Mouse (Mus musculus): ENCODE measurements around the gene Cfap126. TPM values are rescaled to one million over a fixed set of nuclear protein-coding genes. Genes with fewer than 3 reads are reported as not detected.
"Not testable (repeated sequence)": the region's sequence is repeated elsewhere in the genome, so short reads cannot be mapped to it uniquely, and the experiment has no call there.

Cfap126 gene
- polyA plus RNA-seq, 1 experiment from 2014 or later = 32.2 TPM

GRCm38 (mm10) chr1:171072217-171072616 is 41.5 kb upstream of the Cfap126 start:
- H3K27me3 ChIP-seq (replicated peaks; ENCODE audit: insufficient read depth, low read length) = peaks cover 17% of the 10 kb centered on the region
- H3K9ac ChIP-seq (replicated peaks; ENCODE audit: low read depth); H3K4me3 ChIP-seq (ENCODE audit: low read depth, low read length); H3K36me3 ChIP-seq (ENCODE audit: insufficient read depth, low read length); H3K4me1 ChIP-seq (ENCODE audit: insufficient read depth, low read depth, low read length); H3K27ac ChIP-seq (ENCODE audit: low read length); DNase-seq (ENCODE audit: low spot score); H3K9me3 ChIP-seq (ENCODE audit: low read length); H3K4me2 ChIP-seq (replicated peaks; ENCODE audit: low read depth, low read length): not testable (repeated sequence)
- WGBS = no CpG with 5 or more reads among the region's 45 CpGs
- ATAC-seq = peak; percentile 59

GRCm38 (mm10) chr1:171074283-171074682 is 39.4 kb upstream of the Cfap126 start:
- not testable (repeated sequence) for H3K9ac ChIP-seq (replicated peaks; ENCODE audit: low read depth); H3K36me3 ChIP-seq (ENCODE audit: insufficient read depth, low read length); H3K4me1 ChIP-seq (ENCODE audit: insufficient read depth, low read depth, low read length); H3K9me3 ChIP-seq (ENCODE audit: low read length); H3K4me2 ChIP-seq (replicated peaks; ENCODE audit: low read depth, low read length); H3K4me3 ChIP-seq (ENCODE audit: low read depth, low read length); H3K27ac ChIP-seq (ENCODE audit: low read length)
- DNase-seq (ENCODE audit: low spot score) (peak; percentile 57), ATAC-seq (peak; percentile 30)
- 5% methylated on average over 4 of the region's 10 CpGs for WGBS
- H3K27me3 ChIP-seq (replicated peaks; ENCODE audit: insufficient read depth, low read length) = peaks cover 13% of the 10 kb centered on the region

GRCm38 (mm10) chr1:171076176-171076575 is 37.5 kb upstream of the Cfap126 start:
- H3K4me3 ChIP-seq (ENCODE audit: low read depth, low read length); H3K36me3 ChIP-seq (ENCODE audit: insufficient read depth, low read length); H3K4me1 ChIP-seq (ENCODE audit: insufficient read depth, low read depth, low read length); H3K9me3 ChIP-seq (ENCODE audit: low read length); DNase-seq (ENCODE audit: low spot score); H3K9ac ChIP-seq (replicated peaks; ENCODE audit: low read depth); H3K27ac ChIP-seq (ENCODE audit: low read length); ATAC-seq; H3K4me2 ChIP-seq (replicated peaks; ENCODE audit: low read depth, low read length); H3K27me3 ChIP-seq (replicated peaks; ENCODE audit: insufficient read depth, low read length): not testable (repeated sequence)
- WGBS = 70% methylated on average over 3 of the region's 5 CpGs

- not testable (repeated sequence) for DNase-seq (ENCODE audit: low spot score)
- WGBS = 38% methylated on average over 5 of the region's 5 CpGs
Observed at GRCm38 (mm10) chr1:171077192-171077591, 36.5 kb upstream of the Cfap126 start.

GRCm38 (mm10) chr1:171077955-171078354 is 35.8 kb upstream of the Cfap126 start:
- not testable (repeated sequence) for H3K36me3 ChIP-seq (ENCODE audit: insufficient read depth, low read length); DNase-seq (ENCODE audit: low spot score); H3K9ac ChIP-seq (replicated peaks; ENCODE audit: low read depth); H3K4me2 ChIP-seq (replicated peaks; ENCODE audit: low read depth, low read length); H3K9me3 ChIP-seq (ENCODE audit: low read length); H3K27ac ChIP-seq (ENCODE audit: low read length); H3K4me1 ChIP-seq (ENCODE audit: insufficient read depth, low read depth, low read length); H3K27me3 ChIP-seq (replicated peaks; ENCODE audit: insufficient read depth, low read length)
- H3K4me3 ChIP-seq (ENCODE audit: low read depth, low read length) = 0 out of 2 replicates have a peak overlapping the region, but pooled peaks have one; percentile 10
- 1% methylated on average over 13 of the region's 27 CpGs for WGBS
- ATAC-seq = peak; percentile 38

More at GRCm38 (mm10) chr1:171077192-171077591, 36.5 kb upstream of the Cfap126 start:
- not testable (repeated sequence) for H3K4me1 ChIP-seq (ENCODE audit: insufficient read depth, low read depth, low read length); ATAC-seq; H3K27ac ChIP-seq (ENCODE audit: low read length); H3K27me3 ChIP-seq (replicated peaks; ENCODE audit: insufficient read depth, low read length); H3K4me3 ChIP-seq (ENCODE audit: low read depth, low read length); H3K36me3 ChIP-seq (ENCODE audit: insufficient read depth, low read length); H3K4me2 ChIP-seq (replicated peaks; ENCODE audit: low read depth, low read length); H3K9me3 ChIP-seq (ENCODE audit: low read length); H3K9ac ChIP-seq (replicated peaks; ENCODE audit: low read depth)

GRCm38 (mm10) chr1:171078419-171078818 is 35.3 kb upstream of the Cfap126 start:
- 28% methylated on average over 11 of the region's 12 CpGs for WGBS
- not testable (repeated sequence) for H3K27ac ChIP-seq (ENCODE audit: low read length); ATAC-seq; H3K27me3 ChIP-seq (replicated peaks; ENCODE audit: insufficient read depth, low read length); H3K36me3 ChIP-seq (ENCODE audit: insufficient read depth, low read length); H3K4me2 ChIP-seq (replicated peaks; ENCODE audit: low read depth, low read length); H3K9ac ChIP-seq (replicated peaks; ENCODE audit: low read depth); H3K9me3 ChIP-seq (ENCODE audit: low read length); DNase-seq (ENCODE audit: low spot score); H3K4me1 ChIP-seq (ENCODE audit: insufficient read depth, low read depth, low read length)
- 0 out of 2 replicates have a peak overlapping the region, but pooled peaks have one; percentile 10 for H3K4me3 ChIP-seq (ENCODE audit: low read depth, low read length)

GRCm38 (mm10) chr1:171079345-171079744 is 34.4 kb upstream of the Cfap126 start:
- H3K4me3 ChIP-seq (ENCODE audit: low read depth, low read length); H3K36me3 ChIP-seq (ENCODE audit: insufficient read depth, low read length); H3K9ac ChIP-seq (replicated peaks; ENCODE audit: low read depth); H3K27me3 ChIP-seq (replicated peaks; ENCODE audit: insufficient read depth, low read length); DNase-seq (ENCODE audit: low spot score); H3K4me1 ChIP-seq (ENCODE audit: insufficient read depth, low read depth, low read length); H3K27ac ChIP-seq (ENCODE audit: low read length); H3K4me2 ChIP-seq (replicated peaks; ENCODE audit: low read depth, low read length); H3K9me3 ChIP-seq (ENCODE audit: low read length): not testable (repeated sequence)
- WGBS = no CpG with 5 or more reads among the region's 35 CpGs
- ATAC-seq = peak; percentile 59

- not testable (repeated sequence) for H3K27me3 ChIP-seq (replicated peaks; ENCODE audit: insufficient read depth, low read length); DNase-seq (ENCODE audit: low spot score); H3K9me3 ChIP-seq (ENCODE audit: low read length); H3K36me3 ChIP-seq (ENCODE audit: insufficient read depth, low read length); H3K4me3 ChIP-seq (ENCODE audit: low read depth, low read length); H3K9ac ChIP-seq (replicated peaks; ENCODE audit: low read depth); H3K27ac ChIP-seq (ENCODE audit: low read length); H3K4me2 ChIP-seq (replicated peaks; ENCODE audit: low read depth, low read length); H3K4me1 ChIP-seq (ENCODE audit: insufficient read depth, low read depth, low read length)
- WGBS = no CpG with 5 or more reads among the region's 43 CpGs
- peak; percentile 58 for ATAC-seq
Observed at GRCm38 (mm10) chr1:171079825-171080224, 33.9 kb upstream of the Cfap126 start.

- not testable (repeated sequence) for H3K4me2 ChIP-seq (replicated peaks; ENCODE audit: low read depth, low read length); H3K4me1 ChIP-seq (ENCODE audit: insufficient read depth, low read depth, low read length); H3K9me3 ChIP-seq (ENCODE audit: low read length); H3K9ac ChIP-seq (replicated peaks; ENCODE audit: low read depth); H3K4me3 ChIP-seq (ENCODE audit: low read depth, low read length); H3K27ac ChIP-seq (ENCODE audit: low read length); H3K36me3 ChIP-seq (ENCODE audit: insufficient read depth, low read length); ATAC-seq; DNase-seq (ENCODE audit: low spot score); H3K27me3 ChIP-seq (replicated peaks; ENCODE audit: insufficient read depth, low read length)
- WGBS = 29% methylated on average over 9 of the region's 17 CpGs
Observed at GRCm38 (mm10) chr1:171081512-171082231, 32.0 kb upstream of the Cfap126 start.

Measured in lung, postnatal 0 days (tissue).